Mouse (Mus musculus) layer of hippocampus, adult 8-10 months (tissue): Measurements from ENCODE around the gene Lcn11. TPM values are rescaled to one million over a fixed set of nuclear protein-coding genes. Genes with fewer than 3 reads are reported as not detected.

Experiments used
- DNase-seq, 2 experiments: peaks; one replicate each; pipeline ENCODE4 v3.0.0; 2022; ENCODE audit warnings: low spot score in 2 of 2
- total RNA-seq, 4 experiments: library from RNA; stranded (reverse); gene quantifications; 2 replicates each; pipeline ENCODE4 v1.2.4; 2022

Gene Lcn11
- total RNA-seq, 4 experiments from 2014 or later, result not detected

DNA sequence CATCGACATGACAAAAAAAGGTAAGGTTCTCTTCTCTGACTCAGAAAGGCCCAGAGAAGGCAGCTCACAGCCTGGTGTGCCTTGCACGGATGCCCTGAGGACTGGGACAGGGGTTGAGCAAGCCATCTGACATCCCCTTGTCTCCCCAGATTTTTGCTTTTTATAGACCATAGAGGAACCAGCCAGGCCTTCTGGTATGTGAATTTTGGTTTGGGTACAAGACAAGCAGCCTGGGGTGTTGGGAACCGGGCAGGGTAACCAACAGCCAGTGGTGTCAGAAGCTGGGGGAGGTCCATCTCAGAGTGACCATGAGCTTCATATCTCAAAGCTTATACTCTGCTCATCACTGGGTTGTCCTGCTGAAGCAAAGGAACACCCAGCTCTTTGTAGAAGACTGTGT lies 47.9 kb downstream of the Lcn11 start:
- DNase-seq, result no peak

GRCm38 (mm10) chr2:25828344-25828947 lies 51.6 kb downstream of the Lcn11 start:
- DNase-seq, result no peak

Other genes with a start within 250 kb of the Lcn11 start
- 10 to 100 TPM; 10.1 to 12.1 (median 10.7) TPM for gene Traf2, start 230.1 kb upstream of the Lcn11 start, total RNA-seq
- gene Edf1, start 219.2 kb upstream of the Lcn11 start, total RNA-seq, result 100 to 1,000 TPM; 124 to 203 (median 161) TPM
- 1 to 10 TPM in 3 of 4 experiments, under 1 TPM in 1; 0.96 to 3.8 (median 2.0) TPM for gene Mamdc4, start 202.2 kb upstream of the Lcn11 start, total RNA-seq
- 10 to 100 TPM; 64.6 to 76.6 (median 69.6) TPM for gene Phpt1, start 201.8 kb upstream of the Lcn11 start, total RNA-seq
- gene Ajm1, start 195.3 kb upstream of the Lcn11 start, total RNA-seq, result 100 to 1,000 TPM in 1 of 4 experiments, 10 to 100 TPM in 3; 82.9 to 103 (median 92.4) TPM
- 100 to 1,000 TPM; 127 to 168 (median 150) TPM for gene Rabl6, start 168.5 kb upstream of the Lcn11 start, total RNA-seq
- gene Ccdc183, start 159.3 kb upstream of the Lcn11 start, total RNA-seq, result not detected
- 10 to 100 TPM; 14.9 to 24.0 (median 16.6) TPM for gene Tmem141, start 155.0 kb upstream of the Lcn11 start, total RNA-seq
- under 1 TPM; 0.45 to 0.80 (median 0.64) TPM for gene Fcna, start 149.0 kb upstream of the Lcn11 start, total RNA-seq
- gene Lcn8, start 123.9 kb upstream of the Lcn11 start, total RNA-seq, result not detected
- gene Lcn5, start 119.1 kb upstream of the Lcn11 start, total RNA-seq, result not detected
- not detected for gene Lcn6, start 100.2 kb upstream of the Lcn11 start, total RNA-seq
- gene Lcn10, start 94.3 kb upstream of the Lcn11 start, total RNA-seq, result not detected
- gene Obp2a, start 77.0 kb upstream of the Lcn11 start, total RNA-seq, result not detected
- gene Bmyc, start 70.3 kb upstream of the Lcn11 start, total RNA-seq, result 10 to 100 TPM; 72.4 to 98.0 (median 84.8) TPM
- under 1 TPM in 2 of 4 experiments, not detected in 2; 0.64 to 0.93 TPM for gene Obp2b, start 40.0 kb upstream of the Lcn11 start, total RNA-seq
- not detected for gene Lcn3, start 11.4 kb upstream of the Lcn11 start, total RNA-seq
- gene Gm13539, start 5.2 kb downstream of the Lcn11 start, total RNA-seq, result not detected
- gene Glt6d1, start 38.8 kb downstream of the Lcn11 start, total RNA-seq, result not detected
- not detected for gene Lcn9, start 46.1 kb downstream of the Lcn11 start, total RNA-seq
- not detected for gene Sohlh1, start 70.2 kb downstream of the Lcn11 start, total RNA-seq
- gene Kcnt1, start 86.7 kb downstream of the Lcn11 start, total RNA-seq, result 10 to 100 TPM; 51.4 to 62.1 (median 53.9) TPM
- gene Camsap1, start 206.3 kb downstream of the Lcn11 start, total RNA-seq, result 100 to 1,000 TPM; 126 to 157 (median 135) TPM
- 10 to 100 TPM; 46.4 to 57.2 (median 52.6) TPM for gene Ubac1, start 244.7 kb downstream of the Lcn11 start, total RNA-seq